Mouse (Mus musculus) MEL-GATA-1-ER (cell line): ENCODE data around the gene Csf2ra.
"Not testable (repeated sequence)": the region's sequence is repeated elsewhere in the genome, so short reads cannot be mapped to it uniquely, and the experiment has no call there.

Experiments used
- DNase-seq: peaks from one replicate; pipeline ENCODE4 v3.0.0-alpha.2; 2012; ENCODE audit warnings: low read depth; ENCODE audit errors: extremely low read depth

The Csf2ra gene

GRCm38 (mm10) chr19:61224678-61225525, 3.3 kb downstream of the Csf2ra start:
- DNase-seq = no peak

- DNase-seq = peak; percentile 95
Observed at GRCm38 (mm10) chr19:61223706-61224328, 4.4 kb downstream of the Csf2ra start.

GRCm38 (mm10) chr19:61207506-61207905, 20.7 kb downstream of the Csf2ra start:
- peak; percentile 50 for DNase-seq

DNA sequence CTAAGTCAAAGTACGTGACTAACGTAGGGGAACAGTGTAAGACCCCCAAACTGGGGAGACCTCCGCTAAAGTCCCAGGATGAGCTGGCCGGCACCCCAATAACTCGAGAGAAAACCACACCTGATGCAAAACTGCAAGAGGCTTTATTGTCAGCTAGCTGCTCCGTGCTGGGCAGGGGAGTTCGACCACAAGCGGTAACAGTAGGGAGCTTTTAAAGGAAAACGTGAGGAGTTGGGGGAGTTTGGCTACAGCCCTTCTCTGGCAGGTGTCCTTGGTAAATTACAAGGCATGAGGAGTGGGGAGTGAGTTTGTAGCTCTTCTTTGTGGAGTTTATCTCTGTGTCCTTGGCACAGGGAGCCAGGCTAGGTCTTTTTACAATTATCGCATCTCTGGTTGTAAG, 28.4 kb downstream of the Csf2ra start:
- peak; percentile 27 for DNase-seq

DNA sequence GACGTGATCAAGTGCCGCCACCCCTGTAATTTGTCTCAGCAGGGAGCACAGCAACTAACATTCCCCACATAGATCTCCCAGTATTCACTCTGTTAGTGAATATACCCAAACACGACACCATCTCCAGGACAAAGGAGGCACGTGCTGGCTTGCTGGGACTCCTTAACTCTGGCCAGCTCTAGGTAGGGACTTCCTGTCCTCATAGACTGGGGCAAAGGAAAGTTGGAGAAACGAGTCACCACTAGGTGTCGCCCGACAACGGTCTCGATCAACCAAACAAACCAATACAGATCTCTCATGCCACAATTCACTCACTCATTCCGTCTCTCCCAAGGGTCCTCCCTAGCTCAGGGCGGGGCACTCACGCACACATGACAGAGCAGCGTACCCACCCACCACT, 28.9 kb downstream of the Csf2ra start:
- peak; percentile 94 for DNase-seq

DNA sequence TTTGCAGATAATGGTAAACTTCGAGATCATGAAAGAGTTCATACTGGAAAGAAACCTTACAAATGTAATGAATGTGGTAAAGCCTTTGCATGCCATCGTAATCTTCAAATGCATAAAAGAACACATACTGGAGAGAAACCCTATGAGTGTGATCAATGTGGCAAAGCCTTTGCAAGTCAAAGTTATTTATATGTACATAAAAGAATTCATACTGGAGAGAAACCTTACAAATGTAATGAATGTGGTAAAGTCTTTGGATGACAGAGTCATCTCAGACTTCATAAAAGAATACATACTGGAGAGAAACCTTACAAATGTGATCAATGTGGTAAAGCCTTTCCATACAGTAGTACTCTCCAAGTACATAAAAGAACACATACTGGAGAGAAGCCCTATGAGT, 44.6 kb downstream of the Csf2ra start, which contains the start of gene Gm6020:
TSS of gene Gm6020 (plus strand) at position 301 of the 400 bp plus-strand sequence.
- DNase-seq = not testable (repeated sequence)

- DNase-seq = no peak
Observed at GRCm38 (mm10) chr19:61175756-61176324, 52.4 kb downstream of the Csf2ra start, which contains the start of gene Gm7102. Gene Gm7102, minus strand, starts transcription at chr19:61176309.
